Mouse (Mus musculus): ENCODE measurements at regions not wholly inside any gene's neighbourhood (a gene's known extent, or its start where the extent isn't known, plus 50 kb on each side); places are given as distances from the start of the nearest gene placed in this dataset.

- no peak for DNase-seq (ENCODE audit: low spot score in 2 of 2)
Measured at GRCm38 (mm10) chr1:183702888-183703287, 284.9 kb downstream of the Hhipl2 start.

GRCm38 (mm10) chr1:183712895-183713294 lies 294.9 kb downstream of the Hhipl2 start:
- DNase-seq (ENCODE audit: low spot score in 2 of 2): no peak

GRCm38 (mm10) chr1:183717060-183717459 lies 296.0 kb upstream of the Dusp10 start:
- DNase-seq (ENCODE audit: low spot score in 2 of 2): no peak

GRCm38 (mm10) chr1:183749126-183749525 lies 264.0 kb upstream of the Dusp10 start:
- DNase-seq (ENCODE audit: low spot score in 2 of 2): peak in 1 of 2 experiments; percentile 6

GRCm38 (mm10) chr1:183754500-183754899 lies 258.6 kb upstream of the Dusp10 start:
- no peak for DNase-seq (ENCODE audit: low spot score in 2 of 2)

- DNase-seq (ENCODE audit: low spot score in 2 of 2): no peak
Measured at GRCm38 (mm10) chr1:183756716-183757115, 256.4 kb upstream of the Dusp10 start.

- DNase-seq (ENCODE audit: low spot score in 2 of 2): no peak
Measured at GRCm38 (mm10) chr1:183763864-183764726, 249.0 kb upstream of the Dusp10 start.

GRCm38 (mm10) chr1:183772844-183773243 lies 240.3 kb upstream of the Dusp10 start:
- DNase-seq (ENCODE audit: low spot score in 2 of 2): no peak

GRCm38 (mm10) chr1:183780180-183780579 lies 232.9 kb upstream of the Dusp10 start:
- DNase-seq (ENCODE audit: low spot score in 2 of 2): no peak

- DNase-seq (ENCODE audit: low spot score in 2 of 2): no peak
Measured at GRCm38 (mm10) chr1:183780779-183781178, 232.3 kb upstream of the Dusp10 start.

- no peak for DNase-seq (ENCODE audit: low spot score in 2 of 2)
Measured at GRCm38 (mm10) chr1:183783440-183784130, 229.5 kb upstream of the Dusp10 start.

- DNase-seq (ENCODE audit: low spot score in 2 of 2): peak in 1 of 2 experiments; percentile 26
Measured at GRCm38 (mm10) chr1:183792230-183792813, 220.8 kb upstream of the Dusp10 start.

- DNase-seq (ENCODE audit: low spot score in 2 of 2): no peak
Measured at GRCm38 (mm10) chr1:183793324-183793723, 219.8 kb upstream of the Dusp10 start.

- DNase-seq (ENCODE audit: low spot score in 2 of 2): peak in 1 of 2 experiments; percentile 34
Measured at GRCm38 (mm10) chr1:183793913-183794445, 219.1 kb upstream of the Dusp10 start.

GRCm38 (mm10) chr1:183802351-183802750 lies 210.8 kb upstream of the Dusp10 start:
- no peak for DNase-seq (ENCODE audit: low spot score in 2 of 2)

- DNase-seq (ENCODE audit: low spot score in 2 of 2): no peak
Measured at GRCm38 (mm10) chr1:183803357-183803756, 209.7 kb upstream of the Dusp10 start.

- DNase-seq (ENCODE audit: low spot score in 2 of 2): no peak
Measured at GRCm38 (mm10) chr1:183803826-183804225, 209.3 kb upstream of the Dusp10 start.

- no peak for DNase-seq (ENCODE audit: low spot score in 2 of 2)
Measured at GRCm38 (mm10) chr1:183804295-183804694, 208.8 kb upstream of the Dusp10 start.

GRCm38 (mm10) chr1:183806864-183807730 lies 206.0 kb upstream of the Dusp10 start:
- no peak for DNase-seq (ENCODE audit: low spot score in 2 of 2)

GRCm38 (mm10) chr1:183808168-183808567 lies 204.9 kb upstream of the Dusp10 start:
- no peak for DNase-seq (ENCODE audit: low spot score in 2 of 2)

- peak in 1 of 2 experiments; percentile 6 for DNase-seq (ENCODE audit: low spot score in 2 of 2)
Measured at GRCm38 (mm10) chr1:183820555-183820954, 192.5 kb upstream of the Dusp10 start.

Data from layer of hippocampus, adult 18-20 months (tissue).